Mouse (Mus musculus): ENCODE data around the gene Sec11a. TPM values are rescaled to one million over a fixed set of nuclear protein-coding genes. Genes with fewer than 3 reads are reported as not detected.

Gene Sec11a
- 139 and 186 TPM in 2 replicates for polyA plus RNA-seq (2012; rRNA removed)

GRCm38 (mm10) chr7:80947445-80948350, at the start of gene Sec11a:
Sec11a (minus strand) TSS chr7:80947780.

GRCm38 (mm10) chr7:80992980-80993833, 45.6 kb upstream of the Sec11a start, which contains the start of gene Zfp592:
Zfp592 (plus strand) TSS chr7:80993681.

GRCm38 (mm10) chr7:80904921-80905515, 42.6 kb downstream of the Sec11a start, which contains the start of gene Nmb:
Nmb (minus strand) TSS chr7:80905076.

DNA sequence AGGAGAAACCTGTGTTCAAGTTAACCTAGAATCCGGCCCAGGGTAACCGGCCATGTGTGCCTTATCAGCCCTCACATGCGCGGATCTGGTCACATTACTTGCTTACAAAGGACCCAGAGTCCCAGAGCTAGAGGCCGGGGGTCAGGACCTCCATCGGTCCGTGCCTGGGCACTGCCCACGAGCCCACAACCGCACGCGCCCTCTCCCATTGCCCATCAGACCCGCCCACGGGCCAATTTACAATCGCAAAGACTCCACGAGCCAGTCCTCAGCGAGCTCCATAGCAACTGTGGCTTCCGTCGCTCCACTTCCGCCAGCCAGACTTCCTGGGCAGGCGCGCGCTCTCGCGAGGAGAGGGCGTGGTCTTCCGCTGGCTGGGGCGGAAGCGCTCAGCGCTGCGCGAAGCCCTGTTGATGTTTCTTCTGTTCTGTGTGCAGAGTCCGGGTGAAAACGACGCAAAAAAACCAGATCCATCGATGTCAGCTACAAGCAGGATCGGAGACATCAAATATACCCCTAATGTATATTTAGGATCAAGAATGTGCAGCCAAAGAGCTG, 46.6 kb downstream of the Sec11a start, which contains the start of gene Wdr73:
Gene Wdr73 (minus strand): TSS at position 326 of the 558 bp plus-strand sequence.

DNA sequence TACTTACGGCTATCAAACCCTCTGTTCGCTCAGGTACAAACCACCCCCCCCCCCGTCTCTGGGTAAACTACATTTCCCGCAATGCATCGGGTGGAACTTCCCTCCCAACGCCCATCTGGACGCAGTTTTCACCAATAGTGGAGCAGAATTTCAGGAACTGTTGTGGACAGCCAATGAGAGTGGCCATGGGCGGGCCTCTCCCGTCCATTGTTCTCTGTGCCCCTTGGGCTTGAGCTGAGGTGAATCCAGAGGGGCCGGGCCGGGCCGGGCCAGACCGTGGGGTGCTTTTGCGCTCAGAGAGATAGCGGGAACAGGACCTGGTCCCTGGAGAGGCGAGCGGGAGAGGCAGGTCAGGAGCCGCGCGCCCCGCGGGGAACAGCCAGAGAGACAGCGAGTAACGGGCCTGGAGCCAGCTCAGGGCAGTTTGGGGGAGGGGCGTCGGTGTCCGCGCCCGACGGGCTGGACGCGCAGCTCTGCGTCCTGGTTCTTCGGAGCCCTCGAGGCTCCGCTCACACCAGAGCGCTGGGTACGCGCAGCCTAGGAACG, 86.8 kb downstream of the Sec11a start, which contains the start of gene Zscan2:
Gene Zscan2 (plus strand): TSS at position 192 of the 546 bp plus-strand sequence.

Other genes starting within 250 kb of the Sec11a start
- gene Iqgap1, start 121.8 kb downstream of the Sec11a start, polyA plus RNA-seq (2012; rRNA removed): 16.0 and 21.4 TPM in 2 replicates
- 25.4 and 27.5 TPM in 2 replicates for gene Zscan2, start 86.9 kb downstream of the Sec11a start, polyA plus RNA-seq (2012; rRNA removed)
- gene Wdr73, start 46.5 kb downstream of the Sec11a start, polyA plus RNA-seq (2012; rRNA removed): 28.1 and 34.5 TPM in 2 replicates
- gene Nmb, start 42.7 kb downstream of the Sec11a start, polyA plus RNA-seq (2012; rRNA removed): 8.4 and 8.8 TPM in 2 replicates
- 15.4 and 19.1 TPM in 2 replicates for gene Zfp592, start 45.9 kb upstream of the Sec11a start, polyA plus RNA-seq (2012; rRNA removed)
- gene Alpk3, start 109.8 kb upstream of the Sec11a start, polyA plus RNA-seq (2012; rRNA removed): 0.40 and 1.3 TPM in 2 replicates
- 0.11 and 0.14 TPM in 2 replicates for gene Slc28a1, start 167.0 kb upstream of the Sec11a start, polyA plus RNA-seq (2012; rRNA removed)

All from central nervous system, embryonic 11.5 days (tissue).